Mouse (Mus musculus) liver, embryonic 14.5 days (tissue): ENCODE data around the gene Olfr1381.

Source experiments
- CTCF ChIP-seq: IDR thresholded peaks from 2 replicates; pipeline ENCODE4 v1.5.1; 2016; ENCODE audit warnings: antibody characterized with exemption, low read depth, control low read depth
- EP300 ChIP-seq: IDR thresholded peaks from 2 replicates; pipeline ENCODE4 v1.6.1; 2016; ENCODE audit warnings: antibody characterized with exemption, low read depth

- TF ChIP-seq CTCF (no peak), EP300 (no peak)
Observed at GRCm38 (mm10) chr11:49590213-49590612, 47.0 kb downstream of the Olfr1381 start.
